Mouse (Mus musculus) layer of hippocampus, postnatal 10 days (tissue): ENCODE data around the gene Jup. TPM values are rescaled to one million over a fixed set of nuclear protein-coding genes. Genes with fewer than 3 reads are reported as not detected.

Experiments used
- DNase-seq, 2 experiments: peaks; one replicate each; pipeline ENCODE4 v3.0.0; 2021; ENCODE audit warnings: low spot score in 2 of 2
- total RNA-seq, 2 experiments: library from RNA; stranded (reverse); gene quantifications; 2 replicates each; pipeline ENCODE4 v1.2.3; 2021

Jup gene
- total RNA-seq, 2 experiments from 2014 or later: 46.2 to 51.1 TPM

DNA sequence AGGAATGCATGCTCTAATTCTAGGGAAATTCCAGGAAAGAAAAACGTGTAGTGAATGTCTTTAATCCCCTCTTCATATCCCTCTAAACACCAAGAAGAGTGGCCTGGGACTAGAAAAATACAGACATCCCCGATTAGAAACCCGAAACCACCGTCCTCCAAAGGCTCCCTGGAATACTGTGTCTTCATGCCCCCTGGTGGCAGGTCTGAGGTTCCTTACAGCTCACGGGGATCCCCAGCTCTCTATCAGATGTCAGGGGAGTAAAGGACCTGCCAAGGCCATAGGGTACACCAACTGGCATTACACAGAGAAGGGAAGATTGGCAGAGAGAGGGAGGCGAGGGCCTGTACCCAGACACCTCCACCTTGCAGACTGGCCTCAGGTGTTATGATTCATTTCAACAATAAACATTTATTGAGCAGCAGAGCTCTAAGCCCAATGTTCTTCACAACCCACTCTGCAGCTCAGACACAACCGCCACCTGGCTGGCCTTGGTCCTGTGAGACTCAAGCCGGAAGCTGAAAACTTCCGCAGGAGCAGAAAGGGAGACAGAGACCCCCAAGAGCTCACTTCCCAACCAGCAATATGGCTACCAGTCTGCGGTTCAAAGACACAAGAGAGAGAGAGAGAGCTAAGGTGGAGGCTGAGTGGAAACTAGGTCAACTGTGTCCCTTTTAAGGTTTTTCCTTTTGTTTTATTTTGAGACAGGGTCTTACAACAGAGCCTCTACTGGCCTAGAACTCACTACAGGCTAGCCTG, 10.7 kb upstream of the Jup start:
- DNase-seq: peak; percentile 64 to 77

DNA sequence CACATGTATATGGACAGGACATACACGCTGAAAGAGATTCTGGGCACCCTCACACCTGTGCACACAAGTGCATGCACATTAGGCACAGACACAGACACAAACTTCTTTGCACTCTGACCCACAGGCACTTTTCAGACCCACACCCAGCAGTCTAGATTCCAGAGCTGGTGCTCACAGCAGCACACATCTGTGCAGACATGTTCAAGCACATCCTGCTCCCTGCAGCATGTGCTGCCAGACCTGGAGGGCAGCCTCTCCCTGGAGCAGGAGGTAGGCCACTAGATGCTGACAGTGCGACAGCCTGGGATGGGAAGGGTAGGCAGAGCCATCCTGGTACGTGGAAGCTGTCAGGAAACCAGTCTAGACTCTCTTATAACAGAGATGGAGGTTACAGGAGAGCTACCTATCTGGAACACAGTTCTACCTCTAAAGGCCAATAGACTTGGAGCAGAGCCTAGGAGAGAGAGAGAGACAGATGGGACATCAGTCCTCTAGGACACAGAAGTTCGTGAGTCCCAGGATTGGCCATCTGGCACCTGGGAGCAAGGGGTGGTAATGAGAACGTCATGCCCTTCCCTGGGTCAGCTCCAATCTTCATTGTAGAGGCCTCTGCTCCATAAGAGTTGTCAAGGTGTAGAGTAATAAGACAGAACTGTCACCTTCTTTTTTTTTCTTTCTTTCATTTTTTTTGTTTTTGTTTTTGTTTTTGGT, 9.6 kb upstream of the Jup start:
- no peak for DNase-seq

DNA sequence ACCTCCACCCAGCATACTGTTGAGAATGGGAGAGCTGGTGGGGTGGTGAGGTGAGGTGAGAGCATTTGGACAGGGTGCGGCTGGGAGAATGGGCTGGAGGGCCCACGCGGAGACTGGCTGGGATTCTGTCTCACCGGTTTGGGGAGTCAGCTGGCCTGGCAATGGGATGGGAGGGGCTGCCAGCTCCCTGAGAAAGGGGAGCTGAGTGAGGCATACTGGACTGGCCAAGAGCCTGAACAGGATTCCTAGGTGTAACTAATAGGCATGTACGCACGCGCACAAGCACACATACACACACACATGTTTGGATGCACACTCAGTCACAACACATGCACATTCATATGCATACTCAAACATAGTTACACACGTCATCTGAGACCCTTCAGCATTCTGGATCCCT, 8.7 kb upstream of the Jup start:
- no peak for DNase-seq

DNA sequence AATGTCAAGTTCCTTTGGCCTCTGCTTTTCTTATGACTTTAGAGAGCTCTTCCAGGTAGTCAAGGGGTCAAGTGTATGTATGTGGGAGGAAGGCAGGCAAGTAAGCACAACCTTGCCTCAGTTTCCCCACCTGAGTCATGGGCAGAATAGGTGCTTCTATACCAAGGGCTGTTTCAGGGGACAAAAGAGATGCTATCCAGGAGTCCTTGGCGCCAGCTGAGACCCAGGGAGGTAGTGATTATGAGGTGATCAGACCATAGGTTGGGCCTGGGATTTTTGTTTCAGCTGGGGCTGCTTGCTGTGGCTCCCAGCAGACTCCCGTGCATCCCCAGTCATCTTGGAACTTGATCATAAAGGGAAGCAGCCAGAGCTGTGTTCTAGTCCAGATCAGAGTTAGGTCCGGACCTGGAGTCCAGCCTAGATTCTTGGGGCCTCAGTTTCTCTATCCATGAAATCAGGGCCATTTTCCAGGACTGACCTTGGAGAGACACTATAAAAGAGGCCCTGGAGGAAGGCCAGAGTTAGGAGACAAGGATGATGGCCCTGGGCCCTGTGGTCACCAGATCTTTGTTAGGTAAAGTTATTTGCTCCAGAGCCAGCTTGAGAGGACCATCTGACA, 7.0 kb upstream of the Jup start:
- DNase-seq: no peak

DNA sequence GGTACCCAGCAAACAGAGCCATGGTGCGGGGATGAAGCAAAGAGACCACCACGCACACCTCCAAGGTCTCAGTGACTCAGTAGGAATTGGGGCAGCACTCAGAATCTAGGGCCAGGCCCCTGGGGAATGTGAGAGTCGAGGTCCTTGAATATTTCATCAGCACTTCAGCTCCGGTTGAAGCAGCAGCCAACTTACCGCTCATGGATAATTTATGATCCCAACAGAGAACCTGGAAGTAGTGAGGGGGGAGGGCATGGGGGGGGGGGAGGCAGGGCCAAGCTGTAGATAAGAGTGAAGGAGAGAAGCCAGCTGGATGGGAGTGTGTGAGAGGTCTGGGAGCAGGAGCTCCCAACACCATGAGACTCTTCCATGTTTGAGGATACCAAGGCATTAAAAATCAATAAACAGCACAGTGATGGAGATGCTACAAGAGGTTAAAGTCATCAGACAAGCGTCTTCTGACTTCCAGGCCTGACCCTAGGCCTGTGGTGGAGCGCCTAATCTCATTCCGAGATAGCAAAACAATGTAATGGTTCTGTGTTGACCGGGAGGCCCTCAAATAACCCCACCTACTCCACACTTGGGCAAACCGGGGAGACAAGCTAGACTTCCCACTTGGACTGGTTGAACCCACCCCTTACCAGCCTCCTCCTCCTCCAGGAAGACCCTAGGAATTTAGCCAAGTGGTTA, 6.0 kb upstream of the Jup start:
- DNase-seq: no peak

DNA sequence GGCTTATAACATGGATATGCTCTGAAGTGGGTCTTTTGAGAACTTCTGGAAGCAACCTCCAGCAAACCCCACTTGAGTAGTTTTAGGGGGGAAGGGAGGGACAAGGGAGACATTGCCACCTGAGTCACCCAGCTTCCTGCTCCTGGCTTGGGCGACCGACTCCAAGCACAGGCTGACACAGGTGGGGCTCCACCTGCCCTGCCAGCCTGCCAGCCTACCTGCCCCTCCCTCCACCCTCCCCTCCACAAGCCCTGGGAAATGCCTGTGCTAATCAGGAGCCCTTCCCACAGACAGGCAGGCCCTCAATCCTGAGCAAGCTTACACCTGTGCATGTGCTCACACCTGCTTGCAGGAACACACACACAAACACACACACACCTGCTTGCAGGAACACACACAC, 5.1 kb upstream of the Jup start:
- no peak for DNase-seq

DNA sequence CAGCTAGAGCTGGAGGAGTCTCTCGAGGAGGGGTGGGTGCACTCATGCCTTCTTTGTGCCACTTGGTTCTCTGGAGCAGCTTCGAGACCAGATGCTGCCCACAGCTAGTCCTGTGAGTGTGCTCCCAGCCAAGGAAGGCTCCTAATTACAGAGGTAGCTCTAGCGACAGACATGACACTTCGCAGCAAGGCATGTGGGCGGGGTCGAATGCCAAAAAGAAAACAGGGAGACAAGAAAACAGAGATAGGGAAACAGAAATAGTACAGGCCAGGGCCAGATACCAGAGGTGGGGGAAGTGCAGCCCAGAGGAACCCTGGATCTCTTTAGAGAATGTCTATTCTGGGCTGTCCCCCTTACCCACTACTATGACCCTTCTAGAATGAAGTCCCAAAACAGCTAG, 4.7 kb upstream of the Jup start:
- no peak for DNase-seq

DNA sequence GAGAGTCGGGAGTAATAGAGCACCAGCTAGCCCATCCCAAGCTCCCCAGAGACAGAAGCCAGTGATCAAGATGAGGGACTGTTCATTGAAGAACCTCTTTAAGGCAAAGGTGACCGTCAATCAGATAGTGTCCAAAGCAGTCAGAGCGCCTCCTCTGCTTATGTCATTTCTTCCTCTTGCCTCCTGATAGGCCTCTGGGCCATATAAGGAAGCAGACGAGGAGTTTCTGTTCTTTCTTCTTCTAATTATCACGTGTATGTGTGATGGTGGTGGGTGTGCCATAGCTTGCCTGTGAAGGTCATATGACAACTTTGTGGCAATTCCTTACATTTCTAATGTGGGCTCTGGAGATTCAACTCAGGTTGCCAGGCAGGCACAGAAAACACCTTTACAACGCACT, 3.3 kb upstream of the Jup start:
- DNase-seq: no peak

DNA sequence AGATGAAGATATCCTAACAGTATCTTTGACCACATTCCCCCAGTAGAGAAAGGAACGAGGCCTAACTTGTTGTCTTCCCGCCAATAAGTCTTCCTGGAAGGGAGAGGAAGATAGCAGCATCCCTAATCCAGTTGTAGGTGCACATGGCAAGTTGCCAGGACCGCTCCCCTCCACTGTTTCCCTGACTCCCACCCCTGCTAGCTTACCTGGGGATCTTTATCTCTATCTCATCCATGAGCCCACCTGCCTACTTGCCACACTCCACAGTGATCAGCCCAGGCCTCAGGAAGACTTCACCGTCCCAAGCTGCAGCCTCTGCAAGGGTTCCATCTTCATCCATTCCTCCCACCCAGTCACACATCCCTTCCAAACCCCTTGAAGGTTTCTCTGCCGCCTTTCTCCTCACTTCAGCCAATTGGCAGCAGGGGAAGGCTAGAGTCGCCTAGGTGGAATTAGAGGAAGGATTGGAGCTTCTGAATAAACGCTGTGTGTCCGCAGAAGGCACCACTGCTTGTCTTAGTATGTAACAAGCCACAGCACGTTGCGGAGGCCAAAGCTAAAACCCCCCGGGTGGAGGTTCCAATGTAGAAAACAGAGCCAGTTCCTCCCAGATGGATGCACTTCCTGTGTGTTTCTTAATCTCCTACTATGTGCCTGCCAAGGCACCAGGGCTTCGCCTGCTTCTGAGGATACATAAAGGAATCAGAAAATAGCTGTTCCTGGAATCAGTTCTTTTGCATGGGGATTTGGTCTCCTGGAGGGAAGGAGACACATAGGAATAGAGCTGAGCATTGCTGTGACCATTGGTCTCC, 2.4 kb upstream of the Jup start:
- no peak for DNase-seq

DNA sequence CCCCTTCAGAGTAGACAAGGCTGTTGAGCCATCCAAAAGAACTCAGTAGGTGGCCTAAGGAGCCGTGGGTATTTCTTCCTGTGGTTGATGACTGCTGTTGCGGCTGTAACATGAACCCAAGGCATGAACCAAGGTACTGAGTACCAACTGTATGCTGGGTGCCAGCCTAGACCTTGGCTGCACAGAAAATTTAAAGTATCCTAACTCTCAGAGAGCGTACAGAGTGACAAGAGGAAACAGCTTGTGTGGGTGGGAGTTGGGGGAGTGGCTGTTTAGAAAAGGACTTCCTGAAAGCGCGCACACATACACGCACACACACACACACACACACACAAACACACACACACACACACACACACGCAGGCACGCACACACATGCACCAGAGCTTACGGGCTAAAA, 1.8 kb upstream of the Jup start:
- DNase-seq: no peak

DNA sequence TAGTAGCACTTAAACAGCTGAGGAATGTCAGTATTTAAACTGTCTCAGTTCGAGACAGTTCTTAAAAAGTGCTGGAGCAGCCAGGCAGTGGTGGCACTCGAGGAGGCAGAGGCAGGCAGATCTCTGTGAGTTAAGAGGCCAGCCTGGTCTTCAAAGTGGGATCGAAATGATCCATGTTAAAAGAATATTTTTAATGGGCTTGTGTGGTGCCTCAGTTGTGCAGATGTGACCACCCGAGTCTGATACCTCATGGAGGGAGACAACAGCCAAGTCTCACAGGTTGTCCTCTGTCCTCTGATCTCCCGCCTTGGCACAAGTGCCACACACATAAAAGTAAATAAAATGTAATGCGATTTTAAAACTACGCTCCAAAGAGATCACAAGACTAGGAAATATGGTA, 954 bp upstream of the Jup start:
- DNase-seq: no peak

DNA sequence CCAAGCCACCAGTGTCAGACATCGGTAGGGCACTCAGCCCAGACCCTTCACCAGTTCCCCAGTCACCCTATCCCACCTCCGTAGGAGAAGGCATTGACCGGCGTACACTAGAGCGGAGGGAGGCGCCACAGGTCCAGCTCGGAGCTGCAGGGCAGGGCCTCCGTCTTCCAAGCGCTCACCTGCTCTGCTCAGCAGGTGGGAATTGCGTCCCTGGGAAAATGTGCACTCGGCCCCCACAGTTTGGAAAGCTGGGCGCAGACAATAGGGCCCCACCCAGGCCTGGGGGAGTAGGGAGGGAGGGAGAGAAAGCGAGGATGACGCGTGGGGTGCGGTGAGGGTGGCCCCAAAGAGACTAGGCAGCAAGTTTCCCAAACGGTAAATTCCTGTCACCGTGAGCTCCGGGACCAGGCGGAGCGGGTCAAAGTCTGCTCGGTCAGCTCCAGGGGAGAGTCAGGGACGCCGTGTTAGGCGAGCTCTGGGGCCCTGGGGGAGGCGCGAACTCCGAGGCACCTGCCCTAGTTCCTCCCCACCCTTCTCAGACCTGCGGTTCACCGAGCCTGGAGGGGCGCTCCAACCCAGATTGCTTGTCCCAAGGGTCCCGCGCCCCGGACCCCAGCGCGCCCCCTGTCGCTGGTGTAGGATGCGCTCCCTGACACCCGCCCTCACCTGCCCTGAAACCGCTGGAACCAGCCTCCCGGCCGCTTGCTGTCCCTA, 520 bp downstream of the Jup start:
- DNase-seq: peak in 1 of 2 experiments; percentile 46

DNA sequence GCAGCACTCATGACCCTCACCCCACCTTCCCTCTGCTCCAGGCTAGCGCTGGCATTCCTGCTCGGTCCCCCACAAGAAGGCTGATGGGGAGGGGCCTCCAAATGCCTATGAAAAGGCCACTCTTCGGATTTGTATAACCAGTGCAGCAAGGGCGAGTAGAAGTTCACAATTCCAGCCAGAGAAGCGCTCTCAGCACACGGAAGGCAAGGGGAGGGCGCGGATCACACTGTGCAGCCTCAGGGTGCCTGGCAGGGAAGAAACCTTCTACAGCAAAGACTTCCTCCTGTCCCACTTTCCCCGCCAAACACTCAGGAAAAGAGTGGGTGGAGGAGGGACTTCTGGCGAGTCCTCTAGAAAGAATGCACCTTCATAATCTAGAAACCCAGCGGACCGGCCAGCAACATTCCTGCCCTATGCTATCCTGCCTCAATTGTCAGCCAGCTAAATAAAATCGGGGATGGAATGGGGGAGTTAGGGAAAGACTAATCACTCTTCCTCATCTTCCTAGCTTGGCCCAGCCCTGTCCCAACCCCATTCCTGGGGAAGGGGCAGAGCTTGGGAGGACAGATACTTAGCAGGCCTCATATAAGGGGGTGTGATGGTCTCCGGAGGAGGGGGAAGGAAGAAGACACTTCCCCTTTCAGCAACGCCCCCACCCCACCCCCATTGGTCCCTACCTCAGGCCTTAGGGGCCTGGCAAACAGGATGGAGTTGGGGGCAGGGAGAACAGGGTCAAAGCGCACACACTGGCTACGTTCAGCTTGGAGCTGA, 1.5 kb downstream of the Jup start:
- DNase-seq: no peak

DNA sequence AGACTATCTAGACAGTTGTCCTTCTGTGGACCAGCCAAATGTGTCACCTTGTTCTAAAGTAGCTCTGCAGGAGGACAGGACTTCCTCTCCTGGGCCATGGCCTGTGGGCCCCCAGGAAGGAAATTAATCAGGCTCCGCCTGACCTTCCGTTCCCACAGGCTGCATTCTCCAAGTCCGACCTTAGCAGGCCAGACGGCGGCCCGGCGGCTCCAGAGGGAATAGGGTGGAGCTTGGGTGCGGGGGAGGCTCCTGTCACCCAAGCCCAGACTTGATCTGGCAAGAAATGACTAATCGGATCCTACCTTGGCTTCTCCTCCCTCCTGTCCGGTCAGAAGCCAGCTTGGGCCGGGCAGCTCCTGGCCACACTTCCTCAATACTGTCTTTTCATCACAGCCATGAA, 2.4 kb downstream of the Jup start:
- no peak for DNase-seq

DNA sequence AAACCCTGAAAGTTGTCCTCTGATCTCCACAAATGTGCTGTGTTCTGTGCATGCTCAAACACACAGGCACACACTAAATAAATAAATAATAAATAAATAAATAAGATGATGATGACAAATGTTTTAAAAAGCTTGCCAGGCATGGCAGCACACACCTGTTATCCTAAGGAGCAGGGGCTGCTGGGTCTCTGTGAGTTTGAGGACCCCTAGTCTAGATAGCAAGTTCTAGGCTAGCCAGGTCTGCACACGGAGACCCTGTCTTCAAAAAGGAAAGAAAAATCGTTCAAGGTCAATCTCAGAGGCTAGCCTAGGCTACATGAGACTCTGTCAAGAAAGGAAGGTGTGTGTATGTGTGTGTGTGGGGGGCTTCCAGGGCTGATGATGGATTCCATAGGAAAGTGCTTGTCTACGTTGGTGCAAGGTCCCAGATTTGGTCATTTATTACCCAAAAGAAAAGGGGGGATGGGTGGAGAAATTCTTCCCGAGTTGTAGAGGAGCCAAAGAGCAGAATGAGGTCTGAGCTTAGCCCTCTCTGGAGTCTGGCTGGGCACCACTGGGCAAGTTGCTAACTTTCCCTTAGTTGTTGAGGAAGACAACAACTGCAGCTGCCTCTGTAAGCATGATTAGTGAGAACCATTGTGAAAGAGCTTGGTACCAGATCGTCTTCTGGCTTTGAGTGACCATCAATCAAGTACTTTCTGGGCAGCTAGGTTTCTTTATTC, 3.0 kb downstream of the Jup start:
- no peak for DNase-seq

DNA sequence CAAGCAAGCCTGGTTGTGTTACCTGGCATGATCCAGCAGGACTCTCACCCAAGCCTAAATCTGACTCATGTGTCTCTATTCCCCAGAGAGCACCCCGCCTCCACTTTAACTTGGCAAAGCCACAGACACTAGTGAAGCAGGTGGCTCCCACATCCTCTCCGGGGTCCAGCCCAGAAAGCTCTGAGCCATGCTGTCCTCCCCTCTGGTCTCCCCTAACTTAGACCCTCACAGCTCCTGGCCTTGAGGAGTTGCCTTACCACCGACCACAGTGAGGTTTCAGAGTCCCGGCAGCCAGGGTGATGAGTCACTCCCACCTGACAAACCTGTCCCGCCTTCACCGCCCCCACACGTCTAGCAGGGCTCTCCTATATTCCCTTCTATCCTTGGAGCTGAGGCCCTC, 3.8 kb downstream of the Jup start:
- no peak for DNase-seq

DNA sequence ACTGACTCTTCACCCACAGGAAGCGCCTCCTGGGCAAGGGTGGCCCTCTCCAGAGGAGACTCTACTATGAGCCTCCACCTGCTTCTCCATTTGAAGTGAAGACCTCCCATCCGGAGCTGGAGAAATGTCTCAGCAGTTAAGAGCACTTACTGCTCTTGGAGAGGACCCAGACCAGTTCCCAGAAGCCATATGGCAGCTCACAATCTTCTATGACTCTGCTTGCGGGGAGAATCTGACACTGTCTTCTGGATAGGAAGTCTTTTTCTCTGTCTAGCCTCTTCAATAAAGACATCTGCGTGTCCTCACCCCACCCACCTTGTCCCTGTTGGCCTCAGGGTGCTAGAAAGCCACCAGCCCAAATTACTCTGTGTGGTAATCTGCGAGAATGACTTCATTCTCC, 4.6 kb downstream of the Jup start:
- DNase-seq: no peak

DNA sequence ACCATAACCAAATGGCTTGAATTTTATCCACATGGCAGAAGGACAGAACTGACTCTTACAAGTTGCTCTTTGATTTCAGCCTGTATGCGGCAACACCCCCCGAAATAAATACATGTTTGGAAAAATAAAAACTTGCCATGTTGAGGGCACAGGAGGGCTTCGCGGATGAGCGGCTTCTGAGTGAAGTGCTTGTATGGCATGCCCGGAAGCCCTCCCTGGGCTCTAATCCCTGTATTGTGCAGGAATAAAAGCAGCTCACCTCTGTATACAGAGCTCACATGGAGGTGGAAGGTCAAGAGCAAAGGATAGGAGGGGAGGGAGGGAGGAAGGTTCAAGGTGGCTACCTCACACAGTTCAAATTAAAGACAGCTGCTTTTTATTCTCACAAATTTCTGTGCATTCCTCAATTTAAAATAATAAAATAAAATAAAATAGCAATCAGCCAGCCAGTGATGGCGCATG, 5.6 kb downstream of the Jup start:
- DNase-seq: no peak
